Mouse (Mus musculus) heart, adult 10 weeks (tissue): ENCODE measurements around the gene Gm3029. TPM values are rescaled to one million over a fixed set of nuclear protein-coding genes. Genes with fewer than 3 reads are reported as not detected.

Experiments used
- polyA plus RNA-seq: library from polyadenylated mRNA; stranded (reverse); fragments of 350-450 nt; fragmentation: Illumina TruSeq; extraction: RNeasy Lipid Tissue Mini Kit (QIAGEN cat#74804); gene quantifications from one replicate; pipeline ENCODE4 v1.2.3, GENCODE M21; 2014; ENCODE audit warnings: low read depth, low replicate concordance

Gm3029 gene
- not detected for polyA plus RNA-seq

GRCm38 (mm10) chr14:3931456-3931855 is at the start of gene Gm3029:
Gene Gm3029, plus strand, starts transcription at chr14:3931756.

GRCm38 (mm10) chr14:3883872-3884271 is 47.7 kb upstream of the Gm3029 start, which contains the start of gene Gm2916:
Gene Gm2916, plus strand, starts transcription at chr14:3884172.

GRCm38 (mm10) chr14:3963247-3963646 is 31.7 kb downstream of the Gm3029 start, which contains the start of gene Gm3095:
Gene Gm3095, plus strand, starts transcription at chr14:3963547.

Other genes with a start within 250 kb of the Gm3029 start
- gene Gm3043, start 243.0 kb upstream of the Gm3029 start, polyA plus RNA-seq, result not detected
- not detected for gene Gm3002, start 121.7 kb upstream of the Gm3029 start, polyA plus RNA-seq
- gene Gm3033, start 85.5 kb upstream of the Gm3029 start, polyA plus RNA-seq, result not detected
- not detected for gene Gm2916, start 47.6 kb upstream of the Gm3029 start, polyA plus RNA-seq
- not detected for gene Gm3095, start 31.8 kb downstream of the Gm3029 start, polyA plus RNA-seq
- gene Gm3099, start 66.6 kb downstream of the Gm3029 start, polyA plus RNA-seq, result not detected
- gene Gm5796, start 92.2 kb downstream of the Gm3029 start, polyA plus RNA-seq, result not detected
- not detected for gene Gm3115, start 152.4 kb downstream of the Gm3029 start, polyA plus RNA-seq
- not detected for gene Gm8108, start 178.8 kb downstream of the Gm3029 start, polyA plus RNA-seq
- not detected for gene Gm3127, start 233.3 kb downstream of the Gm3029 start, polyA plus RNA-seq